Mouse (Mus musculus): ENCODE measurements around the gene Pdlim1. TPM values are rescaled to one million over a fixed set of nuclear protein-coding genes. Genes with fewer than 3 reads are reported as not detected.

Gene Pdlim1
- polyA plus RNA-seq, 1 experiment from 2014 or later: 38.4 TPM

Other genes starting within 250 kb of the Pdlim1 start
- not detected in 2 replicates for gene Cyp2c54, start 198.0 kb downstream of the Pdlim1 start, polyA plus RNA-seq (2015; fragmentation: Nextera tagmentation; extraction: Ambion mirVana)
- gene Cyp2c50, start 182.2 kb downstream of the Pdlim1 start, polyA plus RNA-seq (2015; fragmentation: Nextera tagmentation; extraction: Ambion mirVana): not detected in 2 replicates
- gene Cyp2c70, start 84.5 kb downstream of the Pdlim1 start, polyA plus RNA-seq (2015; fragmentation: Nextera tagmentation; extraction: Ambion mirVana): 0.35 TPM in 1 of 2 replicates, not detected in the other
- 53.4 and 59.2 TPM in 2 replicates for gene Sorbs1, start 241.9 kb upstream of the Pdlim1 start, polyA plus RNA-seq (2015; fragmentation: Nextera tagmentation; extraction: Ambion mirVana)

All from kidney, embryonic 15.5 days (tissue).